Mouse (Mus musculus) lung, postnatal 0 days (tissue): ENCODE data around the gene Tmem156.

Experiments used
- CTCF ChIP-seq: IDR thresholded peaks from 2 replicates; pipeline ENCODE4 v1.5.1; 2016; ENCODE audit warnings: antibody characterized with exemption, mild to moderate bottlenecking
- EP300 ChIP-seq: IDR thresholded peaks from 2 replicates; pipeline ENCODE4 v1.6.1; 2016; ENCODE audit warnings: antibody characterized with exemption, mild to moderate bottlenecking, control low read depth

DNA sequence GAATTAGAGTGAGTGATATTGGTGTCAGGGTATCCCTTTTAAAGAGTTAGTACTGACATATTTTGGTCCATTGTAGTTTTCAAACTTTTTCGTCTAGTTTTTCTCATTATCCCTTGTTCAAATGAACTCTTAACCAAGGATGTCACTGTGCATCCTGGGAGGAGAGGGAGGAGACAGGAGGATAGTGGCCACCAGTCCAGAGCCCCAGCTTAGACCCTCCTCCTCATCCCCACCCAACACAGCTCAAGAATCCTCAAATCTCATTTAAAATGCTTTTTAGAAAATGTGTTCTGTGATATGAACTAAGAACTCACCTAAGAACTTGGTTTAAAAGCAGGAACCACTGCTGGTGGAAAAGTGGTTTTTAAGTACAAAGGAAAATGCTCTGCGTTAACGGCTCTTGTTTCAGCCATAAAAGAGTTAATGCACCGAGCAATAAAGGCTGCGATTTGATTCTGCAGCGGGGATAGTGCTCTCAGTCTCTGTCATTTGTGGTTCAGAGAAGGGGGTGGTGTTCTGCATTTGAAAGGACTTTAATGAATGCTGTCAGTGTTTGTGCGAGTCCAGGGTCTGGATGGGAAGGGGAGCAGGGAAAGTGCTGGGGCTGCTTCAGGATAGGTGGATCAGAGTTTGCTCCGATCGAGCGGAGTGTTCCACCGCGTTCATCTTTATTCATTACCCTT lies 38.7 kb upstream of the Tmem156 start:
- no peak for TF ChIP-seq CTCF
- no peak for TF ChIP-seq EP300
